Comparison of ENCODE assay signal across 20 mouse cellular contexts in the genomic region with DNA sequence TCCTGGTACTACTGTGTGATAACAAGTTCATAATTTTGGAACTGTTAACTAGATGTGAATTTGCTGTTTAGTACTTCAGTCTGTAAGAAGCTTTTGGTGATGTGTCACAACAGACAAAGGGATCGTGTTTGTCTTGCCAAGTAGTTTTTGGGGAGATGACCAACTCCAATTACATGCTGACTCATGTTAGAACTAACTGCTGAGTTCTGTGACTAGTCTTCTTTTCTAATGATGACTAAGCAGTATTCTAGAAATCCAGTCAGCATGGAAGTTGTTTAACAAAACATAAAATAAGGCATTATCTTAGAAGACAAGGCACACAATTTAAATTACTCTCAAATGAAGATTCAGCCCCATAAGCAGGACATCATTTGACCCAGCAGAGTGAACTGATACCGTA. TPM values are rescaled to one million over a fixed set of nuclear protein-coding genes. Genes with fewer than 3 reads are reported as not detected.
DNase-seq lines count a peak whose midpoint lies in the region; ATAC-seq and TF ChIP-seq lines count a peak whose summit lies in the region.
"Had no signal": no experiment of that assay in that cellular context is flagged by ENCODE, and none has a peak within 500 bp of the region (broad histone marks: within the 10 kb centered on the region; RNA-seq: fewer than 3 reads in every experiment).

No protein-coding gene starts in this region.

- peak overlapping the region; percentile 50 for H3K4me2 ChIP-seq in liver, embryonic 16.5 days (ENCODE audit: low read depth, low read length)
- no peak overlapping the region for H3K4me2 ChIP-seq in forebrain, embryonic 11.5 days (ENCODE audit: low read depth, low read length, severe bottlenecking)

- WGBS in liver, adult 2 months: 35% methylated on average over 2 of the region's 2 CpGs
- WGBS in liver, embryonic 16.5 days (ENCODE audit: insufficient replicate concordance): 70% methylated on average over 2 of the region's 2 CpGs
- WGBS in forebrain, embryonic 11.5 days: 83% methylated on average over 2 of the region's 2 CpGs
- 82% methylated on average over 2 of the region's 2 CpGs for WGBS in forebrain, embryonic 10.5 days

- no peaks in the 10 kb centered on the region for H3K27me3 ChIP-seq in liver, adult 2 months (ENCODE audit: control insufficient read depth, insufficient read depth, low read length)
- peaks cover 6% of the 10 kb centered on the region; the same call in 1 of the 2 replicates for H3K27me3 ChIP-seq in G1E (ENCODE audit: insufficient read depth, low read length)
- H3K27me3 ChIP-seq in liver, embryonic 16.5 days (ENCODE audit: control insufficient read depth, insufficient read depth, low read depth, low read length): no peaks in the 10 kb centered on the region
- no peaks in the 10 kb centered on the region for H3K27me3 ChIP-seq in forebrain, embryonic 11.5 days (ENCODE audit: control insufficient read depth, insufficient read depth, low read length)
- 0 out of 2 replicates have a peak, but pooled peaks cover 7% of the 10 kb centered on the region for H3K27me3 ChIP-seq in forebrain, embryonic 10.5 days (ENCODE audit: poor library complexity, severe bottlenecking)
- H3K27me3 ChIP-seq: embryonic facial prominence, embryonic 12.5 days; hindbrain, embryonic 12.5 days; limb, embryonic 15.5 days; midbrain, embryonic 12.5 days; stomach, embryonic 15.5 days had no signal

- peaks cover 8% of the 10 kb centered on the region; the same call in 1 of the 2 replicates for H3K79me2 ChIP-seq in liver, adult 2 months (ENCODE audit: control insufficient read depth, insufficient read depth, low read length)

- peaks cover 10% of the 10 kb centered on the region; the same call in 1 of the 2 replicates for H3K4me1 ChIP-seq in liver, adult 2 months (ENCODE audit: control insufficient read depth, insufficient read depth, low read length)
- H3K4me1 ChIP-seq in G1E (ENCODE audit: insufficient read depth, low read depth, low read length): peaks cover 16% of the 10 kb centered on the region
- peaks cover 16% of the 10 kb centered on the region for H3K4me1 ChIP-seq in liver, embryonic 16.5 days (ENCODE audit: control insufficient read depth, low read depth, low read length)
- no peaks in the 10 kb centered on the region for H3K4me1 ChIP-seq in forebrain, embryonic 11.5 days (replicated peaks; ENCODE audit: control insufficient read depth, insufficient read depth, low read length)
- H3K4me1 ChIP-seq in forebrain, embryonic 10.5 days: peaks cover 11% of the 10 kb centered on the region; the same call in 1 of the 2 replicates

- TF ChIP-seq CTCF in liver, adult 2 months (IDR thresholded peaks at IDR 0.05; ENCODE audit: low read depth, low read length): no peak
- TF ChIP-seq CTCF in G1E (IDR thresholded peaks at IDR 0.05; ENCODE audit: low read depth, low read length): no peak

- peak; percentile 71 for DNase-seq in liver, adult 2 months (ENCODE audit: extremely low read depth, low read depth, low spot score)
- DNase-seq in liver: no peak
- peak; percentile 6 for DNase-seq in G1E (ENCODE audit: low spot score)
- peak; percentile 53 for DNase-seq in c-Kit-positive CD71-positive TER-119-positive erythroid progenitor cells, embryonic 14.5 days (ENCODE audit: low spot score)
- no peak for DNase-seq in forebrain, embryonic 11.5 days (ENCODE audit: low spot score)
- no peak for DNase-seq in kidney, postnatal 10 days
- DNase-seq in forebrain, embryonic 10.5 days (ENCODE audit: extremely low spot score, low spot score): no peak
- DNase-seq: adrenal gland, postnatal 36 days; cerebellum, adult 11 months; gastrocnemius, postnatal 25 days; right cerebral cortex, adult 18-20 months; spleen, adult 18-20 months had no signal

- no peak overlapping the region for H3K27ac ChIP-seq in liver, adult 2 months (replicated peaks; ENCODE audit: insufficient read depth, low read depth, low read length)
- H3K27ac ChIP-seq in liver, embryonic 16.5 days (ENCODE audit: low read length): peak overlapping the region; percentile 89
- no peak overlapping the region for H3K27ac ChIP-seq in forebrain, embryonic 11.5 days (ENCODE audit: low read depth, low read length)
- no peak overlapping the region for H3K27ac ChIP-seq in forebrain, embryonic 10.5 days
- H3K27ac ChIP-seq: embryonic facial prominence, embryonic 12.5 days; hindbrain, embryonic 12.5 days; kidney, postnatal 0 days; limb, embryonic 15.5 days; midbrain, embryonic 12.5 days; stomach, embryonic 15.5 days had no signal

- no peak for TF ChIP-seq POLR2A in liver, adult 2 months (IDR thresholded peaks at IDR 0.05; ENCODE audit: extremely low read depth, insufficient read depth, low read length)

- no peak for ATAC-seq in G1E (ENCODE audit: extremely low read depth, insufficient number of reproducible peaks, low FRiP score, poor library complexity, severe bottlenecking)
- no peak for ATAC-seq in liver, embryonic 16.5 days (ENCODE audit: low read depth)
- ATAC-seq in forebrain, embryonic 11.5 days (replicated peaks; ENCODE audit: low FRiP score): no peak
- ATAC-seq: forebrain, embryonic 16.5 days had no signal

- no peak overlapping the region for H3K4me3 ChIP-seq in liver, adult 2 months (ENCODE audit: insufficient read depth, low read depth, low read length)
- no peak overlapping the region; the same call in 1 of the 2 replicates for H3K4me3 ChIP-seq in G1E (ENCODE audit: low read depth, low read length)
- peak overlapping the region; percentile 53 for H3K4me3 ChIP-seq in liver, embryonic 16.5 days (ENCODE audit: low read depth, low read length)
- H3K4me3 ChIP-seq in forebrain, embryonic 11.5 days (ENCODE audit: low read depth, low read length): no peak overlapping the region
- no peak overlapping the region for H3K4me3 ChIP-seq in forebrain, embryonic 10.5 days
- H3K4me3 ChIP-seq: hindbrain, embryonic 12.5 days had no signal

- peaks cover 21% of the 10 kb centered on the region for H3K36me3 ChIP-seq in liver, adult 2 months (ENCODE audit: control insufficient read depth, insufficient read depth, low read length)
- H3K36me3 ChIP-seq in G1E (replicated peaks): peaks cover 16% of the 10 kb centered on the region
- H3K36me3 ChIP-seq in liver, embryonic 16.5 days (ENCODE audit: control insufficient read depth, insufficient read depth): peaks cover 6% of the 10 kb centered on the region
- no peaks in the 10 kb centered on the region for H3K36me3 ChIP-seq in forebrain, embryonic 11.5 days (ENCODE audit: control insufficient read depth, insufficient read depth, low read length)
- no peaks in the 10 kb centered on the region for H3K36me3 ChIP-seq in forebrain, embryonic 10.5 days (replicated peaks)
- H3K36me3 ChIP-seq: embryonic facial prominence, embryonic 12.5 days; hindbrain, embryonic 12.5 days; limb, embryonic 15.5 days; midbrain, embryonic 12.5 days; stomach, embryonic 15.5 days had no signal

- H3K9ac ChIP-seq in liver, adult 2 months (ENCODE audit: low read depth, low read length): no peak overlapping the region
- H3K9ac ChIP-seq in liver, embryonic 16.5 days (ENCODE audit: low read depth, low read length): peak overlapping the region; percentile 45
- H3K9ac ChIP-seq in forebrain, embryonic 11.5 days (ENCODE audit: low read length): no peak overlapping the region
- H3K9ac ChIP-seq: embryonic facial prominence, embryonic 12.5 days; hindbrain, embryonic 12.5 days; limb, embryonic 15.5 days; midbrain, embryonic 12.5 days; stomach, embryonic 15.5 days had no signal

- H3K9me3 ChIP-seq in G1E (replicated peaks): no peaks in the 10 kb centered on the region
- no peaks in the 10 kb centered on the region for H3K9me3 ChIP-seq in liver, embryonic 16.5 days (replicated peaks; ENCODE audit: control insufficient read depth, low read length)
- no peaks in the 10 kb centered on the region for H3K9me3 ChIP-seq in forebrain, embryonic 11.5 days (ENCODE audit: control insufficient read depth, low read length)
- no peaks in the 10 kb centered on the region for H3K9me3 ChIP-seq in forebrain, embryonic 10.5 days
- H3K9me3 ChIP-seq: embryonic facial prominence, embryonic 12.5 days; hindbrain, embryonic 12.5 days; limb, embryonic 15.5 days; midbrain, embryonic 12.5 days; stomach, embryonic 15.5 days had no signal

RNA-seq across cellular contexts. Expression of a gene that starts 2.7 kb away (rescaled TPM):
- 38.1 and 52.8 TPM in 2 replicates for total RNA-seq in liver, adult 2 months (2014; rRNA removed)
- polyA plus RNA-seq in liver, adult 2 months (2012; rRNA removed): 16.4 and 21.2 TPM in 2 replicates
- total RNA-seq in G1E (2014; fragmentation: Nextera tagmentation) (39.1 and 42.2 TPM in 2 replicates), G1E (2017) (46.0 and 49.7 TPM in 2 replicates)
- polyA plus RNA-seq in G1E (2012): 9.0 and 10.0 TPM in 2 replicates
- polyA plus RNA-seq in liver, embryonic 16.5 days (2015; fragmentation: Nextera tagmentation; extraction: Ambion mirVana): 88.3 and 92.7 TPM in 2 replicates
- 45.3 and 46.1 TPM in 2 replicates for polyA plus RNA-seq in forebrain, embryonic 11.5 days (2014; fragmentation: Nextera tagmentation; extraction: Ambion mirVana)
- 20.4 and 23.2 TPM in 2 replicates for polyA plus RNA-seq in forebrain, embryonic 10.5 days (2016; fragmentation: Nextera tagmentation; extraction: Ambion mirVana)

Comparison
In these comparisons a context has a peak if more than half of its experiments do, and no peak if none do; other contexts are left out.
1. DNase-seq: peak in liver, adult 2 months (single experiment), G1E (single experiment) and c-Kit-positive CD71-positive TER-119-positive erythroid progenitor cells, embryonic 14.5 days (single experiment); none in liver (single experiment), forebrain, embryonic 11.5 days (single experiment), kidney, postnatal 10 days (single experiment) and forebrain, embryonic 10.5 days (single experiment).